Mouse (Mus musculus) olfactory bulb, adult 2 months (tissue): ENCODE results near the gene Icam2.

ENCODE experiments used
- CTCF ChIP-seq: fragments of 200-500 bp; IDR thresholded peaks from 2 replicates; pipeline ENCODE4 v1.5.1; 2012; ENCODE audit warnings: low read depth, mild to moderate bottlenecking, low read length, moderate library complexity; ENCODE audit not compliant: insufficient read depth
- POLR2A ChIP-seq: fragments of 200-500 bp; IDR thresholded peaks from 2 replicates; pipeline ENCODE4 v1.6.1; 2012; ENCODE audit warnings: mild to moderate bottlenecking, low read depth, low read length, moderate library complexity; ENCODE audit not compliant: insufficient read depth

GRCm38 (mm10) chr11:106430392-106430791 lies 42.5 kb upstream of the Icam2 start:
- TF ChIP-seq CTCF = no peak
- TF ChIP-seq POLR2A = no peak
